Mouse (Mus musculus) liver, adult 2 months (tissue): ENCODE measurements around the gene Add3.

ENCODE experiments used
- CTCF ChIP-seq: fragments of 200-500 bp; IDR thresholded peaks from 2 replicates; pipeline ENCODE4 v1.5.1; 2011; ENCODE audit warnings: low read depth, low read length, control low read depth
- POLR2A ChIP-seq: fragments of 200-500 bp; IDR thresholded peaks from 2 replicates; pipeline ENCODE4 v1.6.1; 2011; ENCODE audit warnings: low read length, control low read depth; ENCODE audit not compliant: insufficient read depth; ENCODE audit errors: extremely low read depth

GRCm38 (mm10) chr19:53126546-53126945 is 13.7 kb upstream of the Add3 start:
- TF ChIP-seq POLR2A, result no peak
- no peak for TF ChIP-seq CTCF
